10 mouse cellular contexts compared by ENCODE assay signal in the genomic region with DNA sequence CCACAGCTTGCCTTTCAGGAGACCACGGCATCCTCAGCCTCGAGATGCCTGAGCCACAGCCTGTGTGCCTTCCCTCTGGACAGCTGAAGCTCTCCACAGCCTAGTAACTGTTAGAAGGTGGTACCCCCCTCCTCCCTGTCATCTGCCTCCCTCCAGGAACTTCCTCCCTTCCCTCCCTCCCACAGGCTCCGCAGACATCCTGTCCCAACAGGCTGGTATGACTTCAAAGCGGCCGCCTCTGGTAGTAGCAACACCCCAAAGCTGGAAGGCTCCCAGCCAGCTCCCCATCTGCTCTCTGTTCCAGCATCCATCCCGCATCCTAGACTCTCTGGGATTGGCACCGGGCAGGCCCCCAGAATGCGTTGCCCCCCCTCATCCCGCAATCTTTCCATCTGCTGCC.
DNase-seq lines count a peak whose midpoint lies in the region; ATAC-seq and TF ChIP-seq lines count a peak whose summit lies in the region.
"Had no signal": no experiment of that assay in that cellular context is flagged by ENCODE, and none has a peak within 500 bp of the region (broad histone marks: within the 10 kb centered on the region; RNA-seq: fewer than 3 reads in every experiment).

No protein-coding gene starts in this region.

- H3K4me1 ChIP-seq in hindbrain, postnatal 0 days (ENCODE audit: insufficient read depth, low read length), result peaks cover 11% of the 10 kb centered on the region; the same call in 1 of the 2 replicates
- peaks cover 18% of the 10 kb centered on the region for H3K4me1 ChIP-seq in limb, embryonic 13.5 days
- no peaks in the 10 kb centered on the region for H3K4me1 ChIP-seq in liver, embryonic 11.5 days (replicated peaks; ENCODE audit: control insufficient read depth, insufficient read depth, low read length)
- peaks cover 16% of the 10 kb centered on the region for H3K4me1 ChIP-seq in heart, embryonic 10.5 days

- DNase-seq in cerebellum, adult 18-20 months, result peak; percentile 74 to 77
- peak; percentile 39 for DNase-seq in hindbrain, postnatal 0 days (ENCODE audit: low spot score)
- no peak for DNase-seq in liver, embryonic 11.5 days (ENCODE audit: low spot score)
- no peak for DNase-seq in B cell, adult 2 months
- no peak for DNase-seq in heart, embryonic 10.5 days (ENCODE audit: low spot score)
- no peak for DNase-seq in lung, postnatal 25 days (ENCODE audit: low spot score)

- 22% methylated on average over 9 of the region's 9 CpGs for WGBS in hindbrain, postnatal 0 days
- WGBS in limb, embryonic 13.5 days, result 7% methylated on average over 9 of the region's 9 CpGs
- WGBS in liver, embryonic 11.5 days, result 15% methylated on average over 9 of the region's 9 CpGs
- WGBS in heart, embryonic 10.5 days, result 12% methylated on average over 9 of the region's 9 CpGs

- ATAC-seq in common myeloid progenitor, adult 5-6 weeks (replicated peaks; ENCODE audit: low read depth, poor library complexity, severe bottlenecking), result 0 out of 2 replicates have a peak, but pooled peaks have one; percentile 24
- peak; percentile 46 for ATAC-seq in hindbrain, postnatal 0 days
- ATAC-seq in limb, embryonic 13.5 days (ENCODE audit: low FRiP score, low read depth), result no peak
- no peak for ATAC-seq in liver, embryonic 11.5 days (replicated peaks; ENCODE audit: low FRiP score)

- no peaks in the 10 kb centered on the region for H3K9me3 ChIP-seq in hindbrain, postnatal 0 days (ENCODE audit: low read length)
- no peaks in the 10 kb centered on the region for H3K9me3 ChIP-seq in limb, embryonic 13.5 days
- H3K9me3 ChIP-seq in liver, embryonic 11.5 days (ENCODE audit: control insufficient read depth, low read length), result no peaks in the 10 kb centered on the region
- no peaks in the 10 kb centered on the region for H3K9me3 ChIP-seq in heart, embryonic 10.5 days

- H3K4me2 ChIP-seq in hindbrain, postnatal 0 days (ENCODE audit: low read depth, low read length), result no peak overlapping the region
- H3K4me2 ChIP-seq in limb, embryonic 13.5 days (replicated peaks), result 0 out of 2 replicates have a peak overlapping the region, but pooled peaks have one; percentile 7
- H3K4me2 ChIP-seq in liver, embryonic 11.5 days, result no peak overlapping the region

- TF ChIP-seq CTCF in hindbrain, postnatal 0 days (IDR thresholded peaks at IDR 0.05; ENCODE audit: low read depth), result no peak

- no peak overlapping the region for H3K9ac ChIP-seq in hindbrain, postnatal 0 days (replicated peaks; ENCODE audit: low read length)
- H3K9ac ChIP-seq in limb, embryonic 13.5 days, result no peak overlapping the region
- H3K9ac ChIP-seq in liver, embryonic 11.5 days (ENCODE audit: low read depth, low read length), result no peak overlapping the region
- H3K9ac ChIP-seq: liver, embryonic 14.5 days had no signal

- no peak overlapping the region for H3K4me3 ChIP-seq in hindbrain, postnatal 0 days (ENCODE audit: low read length)
- no peak overlapping the region for H3K4me3 ChIP-seq in limb, embryonic 13.5 days
- no peak overlapping the region for H3K4me3 ChIP-seq in liver, embryonic 11.5 days (ENCODE audit: low read depth, low read length)
- H3K4me3 ChIP-seq in heart, embryonic 10.5 days, result no peak overlapping the region
- H3K4me3 ChIP-seq: erythroblast, embryonic 14.5 days had no signal

- no peaks in the 10 kb centered on the region for H3K27me3 ChIP-seq in hindbrain, postnatal 0 days (ENCODE audit: insufficient read depth, low read length)
- peaks cover 53% of the 10 kb centered on the region for H3K27me3 ChIP-seq in limb, embryonic 13.5 days
- peaks cover 43% of the 10 kb centered on the region for H3K27me3 ChIP-seq in liver, embryonic 11.5 days (replicated peaks; ENCODE audit: control insufficient read depth, insufficient read depth, low read length)
- H3K27me3 ChIP-seq in heart, embryonic 10.5 days (ENCODE audit: insufficient read depth, poor library complexity, severe bottlenecking), result peaks cover 67% of the 10 kb centered on the region

- H3K27ac ChIP-seq in hindbrain, postnatal 0 days, result no peak overlapping the region
- H3K27ac ChIP-seq in limb, embryonic 13.5 days, result no peak overlapping the region
- no peak overlapping the region for H3K27ac ChIP-seq in liver, embryonic 11.5 days (ENCODE audit: low read depth, low read length)
- H3K27ac ChIP-seq in heart, embryonic 10.5 days, result no peak overlapping the region
- H3K27ac ChIP-seq: liver, embryonic 14.5 days had no signal

- H3K36me3 ChIP-seq in hindbrain, postnatal 0 days (ENCODE audit: insufficient read depth, low read length), result 0 out of 2 replicates have a peak, but pooled peaks cover 3% of the 10 kb centered on the region
- H3K36me3 ChIP-seq in limb, embryonic 13.5 days, result no peaks in the 10 kb centered on the region
- H3K36me3 ChIP-seq in liver, embryonic 11.5 days (ENCODE audit: control insufficient read depth, insufficient read depth, low read length), result no peaks in the 10 kb centered on the region
- H3K36me3 ChIP-seq in heart, embryonic 10.5 days, result no peaks in the 10 kb centered on the region

Comparison
In these comparisons a context has a peak if more than half of its experiments do, and no peak if none do; other contexts are left out.
1. DNase-seq: peak in cerebellum, adult 18-20 months (2 of 2) and hindbrain, postnatal 0 days (single experiment); none in liver, embryonic 11.5 days (single experiment), B cell, adult 2 months (0 of 2), heart, embryonic 10.5 days (single experiment) and lung, postnatal 25 days (single experiment).
2. ATAC-seq: peak in common myeloid progenitor, adult 5-6 weeks (single experiment) and hindbrain, postnatal 0 days (single experiment); none in limb, embryonic 13.5 days (single experiment) and liver, embryonic 11.5 days (single experiment).